Mouse (Mus musculus) liver, adult 2 months (tissue): ENCODE measurements around the gene Gm38393. TPM values are rescaled to one million over a fixed set of nuclear protein-coding genes. Genes with fewer than 3 reads are reported as not detected.

Source experiments
- DNase-seq: peaks from one replicate; pipeline ENCODE4 v3.0.0-alpha.2; 2011; ENCODE audit warnings: low read depth, low spot score; ENCODE audit errors: extremely low read depth
- H3K27ac ChIP-seq: fragments of 200-500 bp; replicated peaks from 2 replicates; pipeline ENCODE4 v1.5.1; 2012; ENCODE audit warnings: low read depth, mild to moderate bottlenecking, control low read depth, inconsistent platforms, low read length; ENCODE audit not compliant: insufficient read depth
- H3K27me3 ChIP-seq: fragments of 200-500 bp; 2 replicates; pipeline ENCODE4 v1.6.1; 2012; ENCODE audit warnings: mild to moderate bottlenecking, moderate library complexity, low read length, inconsistent platforms; ENCODE audit not compliant: control insufficient read depth, insufficient read depth
- H3K36me3 ChIP-seq: fragments of 200-500 bp; 2 replicates; pipeline ENCODE4 v1.6.1; 2012; ENCODE audit warnings: low read length, inconsistent platforms; ENCODE audit not compliant: control insufficient read depth, insufficient read depth
- H3K4me1 ChIP-seq: fragments of 200-500 bp; 2 replicates; pipeline ENCODE4 v1.6.1; 2011; ENCODE audit warnings: low read length; ENCODE audit not compliant: control insufficient read depth, insufficient read depth
- H3K4me3 ChIP-seq: fragments of 200-500 bp; 2 replicates; pipeline ENCODE4 v1.5.1; 2011; ENCODE audit warnings: low read depth, mild to moderate bottlenecking, control low read depth, low read length, moderate library complexity; ENCODE audit not compliant: insufficient read depth
- H3K79me2 ChIP-seq: fragments of 200-500 bp; 2 replicates; pipeline ENCODE4 v1.6.1; 2012; ENCODE audit warnings: inconsistent platforms, mild to moderate bottlenecking, low read length, moderate library complexity; ENCODE audit not compliant: control insufficient read depth, insufficient read depth
- H3K9ac ChIP-seq: fragments of 200-500 bp; 2 replicates; pipeline ENCODE4 v1.6.1; 2012; ENCODE audit warnings: low read depth, mild to moderate bottlenecking, control low read depth, inconsistent platforms, low read length
- CTCF ChIP-seq: fragments of 200-500 bp; IDR thresholded peaks from 2 replicates; pipeline ENCODE4 v1.5.1; 2011; ENCODE audit warnings: low read depth, low read length, control low read depth
- POLR2A ChIP-seq: fragments of 200-500 bp; IDR thresholded peaks from 2 replicates; pipeline ENCODE4 v1.6.1; 2011; ENCODE audit warnings: low read length, control low read depth; ENCODE audit not compliant: insufficient read depth; ENCODE audit errors: extremely low read depth
- WGBS: fragments of 180-500 bp; shearing (Covaris S2); methylation state at CpG from one replicate; pipeline ENCODE4 v1.1.7; 2018; 5-methylcytosine and 5-hydroxymethylcytosine counted together
- polyA plus RNA-seq: library from polyadenylated mRNA; depleted of rRNA; stranded (reverse); fragments of >200 nt; gene quantifications from 2 replicates; pipeline ENCODE4 v1.2.3, GENCODE M21; 2012; rRNA removed
- total RNA-seq: library from RNA; depleted of rRNA; stranded (reverse); fragments of >200 nt; gene quantifications from 2 replicates; pipeline ENCODE4 v1.2.3, GENCODE M21; 2014; rRNA removed

The Gm38393 gene
- total RNA-seq (1.7 and 2.5 TPM in 2 replicates), polyA plus RNA-seq (0.38 and 0.45 TPM in 2 replicates)

DNA sequence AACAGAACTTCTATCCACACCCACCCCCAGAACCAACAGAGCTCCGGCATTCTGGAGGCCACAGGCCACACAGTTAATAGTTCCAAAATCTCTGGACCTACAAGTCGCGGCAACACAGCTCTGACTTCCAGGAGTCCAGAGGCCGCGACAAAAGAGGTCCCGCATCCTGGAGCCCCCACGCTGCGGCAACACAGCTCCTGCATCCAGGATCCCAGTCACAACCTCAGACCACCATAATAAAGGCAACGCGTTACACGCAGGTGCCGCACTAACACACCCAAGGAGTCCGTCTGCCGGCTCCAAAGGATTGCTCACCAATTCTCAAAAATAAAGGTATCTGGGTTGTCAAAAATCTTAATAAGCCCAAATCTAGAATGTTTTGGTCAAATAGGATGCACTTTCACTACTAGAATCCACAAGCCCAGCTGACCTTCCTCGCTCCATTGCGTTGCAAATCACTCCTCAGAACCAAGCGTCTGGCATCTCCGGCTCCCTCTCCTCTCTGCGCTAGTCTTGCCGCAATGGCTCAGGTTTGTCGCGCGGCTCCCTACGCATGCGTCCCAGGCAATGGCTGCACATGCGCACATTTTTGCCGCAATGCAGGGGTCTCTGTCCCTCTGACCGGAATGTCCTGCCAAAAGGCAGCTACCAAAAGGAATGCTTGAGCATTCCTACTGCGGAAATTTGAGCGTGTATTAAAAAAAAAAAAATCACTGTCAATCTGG lies at the start of gene Gm38393, which contains the start of gene Snurf:
TSS of gene Gm38393 (minus strand) at position 459 of the 725 bp plus-strand sequence.
TSS of gene Snurf (minus strand) at position 444 of the 725 bp plus-strand sequence.
- no peaks in the 10 kb centered on the region for H3K27me3 ChIP-seq
- H3K27ac ChIP-seq, result no peak within 1 kb of the TSS
- H3K4me3 ChIP-seq, result peak within 1 kb of the TSS; percentile 98
- DNase-seq, result peak; percentile 28
- no peaks in the 10 kb centered on the region for H3K36me3 ChIP-seq
- no peaks in the 10 kb centered on the region for H3K4me1 ChIP-seq
- no peak for TF ChIP-seq CTCF
- no peak for TF ChIP-seq POLR2A
- H3K9ac ChIP-seq, result peak within 1 kb of the TSS; percentile 66
- H3K79me2 ChIP-seq, result 0 out of 2 replicates have a peak, but pooled peaks cover 3% of the 10 kb centered on the region
- 52% methylated on average over 30 of the region's 30 CpGs for WGBS

GRCm38 (mm10) chr7:60047481-60048201 lies 42.8 kb upstream of the Gm38393 start:
- 72% methylated on average over 6 of the region's 6 CpGs for WGBS

GRCm38 (mm10) chr7:60013186-60013585 lies 8.3 kb upstream of the Gm38393 start:
- no peak overlapping the region for H3K9ac ChIP-seq
- H3K4me1 ChIP-seq, result no peaks in the 10 kb centered on the region
- 68% methylated on average over 3 of the region's 3 CpGs for WGBS
- no peaks in the 10 kb centered on the region for H3K27me3 ChIP-seq
- no peak for TF ChIP-seq POLR2A
- no peak for TF ChIP-seq CTCF
- DNase-seq, result no peak
- no peaks in the 10 kb centered on the region for H3K79me2 ChIP-seq
- no peak overlapping the region for H3K27ac ChIP-seq
- H3K36me3 ChIP-seq, result no peaks in the 10 kb centered on the region
- H3K4me3 ChIP-seq, result no peak overlapping the region

More at GRCm38 (mm10) chr7:60047481-60048201, 42.8 kb upstream of the Gm38393 start:
- Histone ChIP-seq H3K27me3 (no peaks in the 10 kb centered on the region), H3K9ac (no peak overlapping the region), H3K79me2 (no peaks in the 10 kb centered on the region), H3K4me3 (no peak overlapping the region), H3K27ac (no peak overlapping the region), H3K36me3 (no peaks in the 10 kb centered on the region), H3K4me1 (no peaks in the 10 kb centered on the region)
- no peak for DNase-seq
- no peak for TF ChIP-seq POLR2A
- TF ChIP-seq CTCF, result no peak

- Histone ChIP-seq H3K9ac (no peak overlapping the region), H3K27ac (no peak overlapping the region), H3K4me3 (no peak overlapping the region), H3K36me3 (no peaks in the 10 kb centered on the region), H3K79me2 (0 out of 2 replicates have a peak, but pooled peaks cover 3% of the 10 kb centered on the region), H3K4me1 (no peaks in the 10 kb centered on the region), H3K27me3 (no peaks in the 10 kb centered on the region)
- TF ChIP-seq CTCF (no peak), POLR2A (no peak)
- 38% methylated on average over 3 of the region's 3 CpGs for WGBS
- no peak for DNase-seq
Observed at GRCm38 (mm10) chr7:60007727-60008360, 3.0 kb upstream of the Gm38393 start.

- Histone ChIP-seq H3K4me3 (no peak overlapping the region), H3K27ac (no peak overlapping the region), H3K79me2 (0 out of 2 replicates have a peak, but pooled peaks cover 3% of the 10 kb centered on the region), H3K9ac (no peak overlapping the region), H3K36me3 (no peaks in the 10 kb centered on the region), H3K27me3 (no peaks in the 10 kb centered on the region), H3K4me1 (no peaks in the 10 kb centered on the region)
- 60% methylated on average over 2 of the region's 2 CpGs for WGBS
- DNase-seq, result no peak
- no peak for TF ChIP-seq POLR2A
- no peak for TF ChIP-seq CTCF
Observed at GRCm38 (mm10) chr7:60006262-60006661, 1.4 kb upstream of the Gm38393 start.
